Mouse (Mus musculus): ENCODE data around the gene Eepd1. TPM values are rescaled to one million over a fixed set of nuclear protein-coding genes. Genes with fewer than 3 reads are reported as not detected.

The Eepd1 gene
- total and polyA plus RNA-seq, 3 experiments: 0.85 to 1.6 TPM; not detected in 1

- H3K79me2 ChIP-seq (ENCODE audit: control insufficient read depth, insufficient read depth, low read length, poor library complexity): no peaks in the 10 kb centered on the region
- no peaks in the 10 kb centered on the region for H3K4me1 ChIP-seq (ENCODE audit: control insufficient read depth in 1 of 2, insufficient read depth in 2 of 2, low read length in 2 of 2)
Observed at GRCm38 (mm10) chr9:25496703-25497102, 15.4 kb downstream of the Eepd1 start.

GRCm38 (mm10) chr9:25498770-25499169 lies 17.4 kb downstream of the Eepd1 start:
- Histone ChIP-seq H3K9me3 (replicated peaks; ENCODE audit: insufficient read depth, low read length) (no peaks in the 10 kb centered on the region), H3K4me3 (ENCODE audit: control insufficient read depth in 1 of 2, insufficient read depth in 1 of 2, low read depth in 2 of 2, low read length in 2 of 2) (no peak overlapping the region), H3K4me1 (ENCODE audit: control insufficient read depth in 1 of 2, insufficient read depth in 2 of 2, low read length in 2 of 2) (no peaks in the 10 kb centered on the region), H3K79me2 (ENCODE audit: control insufficient read depth, insufficient read depth, low read length, poor library complexity) (no peaks in the 10 kb centered on the region), H3K27ac (ENCODE audit: control insufficient read depth, low read depth, low read length) (no peak overlapping the region), H3K27me3 (ENCODE audit: control insufficient read depth in 1 of 2, insufficient read depth in 2 of 2, low read length in 2 of 2) (no peaks in the 10 kb centered on the region), H3K9ac (ENCODE audit: control insufficient read depth, low read depth, low read length, poor library complexity, severe bottlenecking) (no peak overlapping the region), H3K36me3 (ENCODE audit: control insufficient read depth in 1 of 2, insufficient read depth in 2 of 2, low read length in 2 of 2) (no peaks in the 10 kb centered on the region)
- TF ChIP-seq ETS1 (IDR thresholded peaks at IDR 0.05; ENCODE audit: low read depth, low read length): no peak
- TF ChIP-seq E2F4 (IDR thresholded peaks at IDR 0.05; ENCODE audit: borderline replicate concordance, low read depth, low read length): no peak
- TF ChIP-seq RCOR1 (IDR thresholded peaks at IDR 0.05; ENCODE audit: low read depth, low read length): no peak
- no peak for TF ChIP-seq ZKSCAN1 (IDR thresholded peaks at IDR 0.05; ENCODE audit: low read depth, low read length)
- no peak for TF ChIP-seq MXI1 (IDR thresholded peaks at IDR 0.05; ENCODE audit: low read depth, low read length)
- TF ChIP-seq SMC3 (IDR thresholded peaks at IDR 0.05; ENCODE audit: low read depth, low read length): no peak
- no peak for TF ChIP-seq MEF2A (IDR thresholded peaks at IDR 0.05; ENCODE audit: extremely low read depth, insufficient replicate concordance, low read depth, low read length, poor library complexity, severe bottlenecking)
- no peak for TF ChIP-seq NRF1 (IDR thresholded peaks at IDR 0.05; ENCODE audit: insufficient read depth, low read depth, low read length, poor library complexity, severe bottlenecking)
- TF ChIP-seq NELFE (IDR thresholded peaks at IDR 0.05; ENCODE audit: low read depth, low read length): no peak
- no peak for TF ChIP-seq CTCF (IDR thresholded peaks at IDR 0.05 in 2 of 3, conservative IDR thresholded peaks at IDR 0.05 in 1 of 3; ENCODE audit: control insufficient read depth in 1 of 3, insufficient read depth in 1 of 3, low read depth in 2 of 3, low read length in 3 of 3, poor library complexity in 1 of 3, severe bottlenecking in 1 of 3)
- TF ChIP-seq MAZ (IDR thresholded peaks at IDR 0.05; ENCODE audit: low read depth, low read length): no peak
- no peak for TF ChIP-seq CHD2 (IDR thresholded peaks at IDR 0.05; ENCODE audit: low read length)
- no peak for TF ChIP-seq GATA1 (IDR thresholded peaks at IDR 0.05; ENCODE audit: low read depth, low read length)
- no peak for TF ChIP-seq HCFC1 (IDR thresholded peaks at IDR 0.05; ENCODE audit: low read depth, low read length)
- no peak for DNase-seq (ENCODE audit: low read depth, low spot score)

More at GRCm38 (mm10) chr9:25496703-25497102, 15.4 kb downstream of the Eepd1 start:
- TF ChIP-seq MAX (IDR thresholded peaks at IDR 0.05; ENCODE audit: low read length): no peak
- no peak for TF ChIP-seq ELF1 (IDR thresholded peaks at IDR 0.05; ENCODE audit: low read depth, low read length)
- no peak for TF ChIP-seq EP300 (IDR thresholded peaks at IDR 0.05; ENCODE audit: low read depth in 1 of 2, low read length in 2 of 2)
- TF ChIP-seq KAT2A (conservative IDR thresholded peaks at IDR 0.05; ENCODE audit: low read depth, low read length): no peak
- no peak for TF ChIP-seq ZMIZ1 (IDR thresholded peaks at IDR 0.05; ENCODE audit: low read depth, low read length)
- TF ChIP-seq TBP (IDR thresholded peaks at IDR 0.05; ENCODE audit: low read depth, low read length): no peak
- H3K27ac ChIP-seq (ENCODE audit: control insufficient read depth, low read depth, low read length): no peak overlapping the region
- DNase-seq (ENCODE audit: low read depth, low spot score): no peak
- no peak overlapping the region for H3K4me3 ChIP-seq (ENCODE audit: control insufficient read depth in 1 of 2, insufficient read depth in 1 of 2, low read depth in 2 of 2, low read length in 2 of 2)
- H3K9ac ChIP-seq (ENCODE audit: control insufficient read depth, low read depth, low read length, poor library complexity, severe bottlenecking): no peak overlapping the region
- no peaks in the 10 kb centered on the region for H3K9me3 ChIP-seq (replicated peaks; ENCODE audit: insufficient read depth, low read length)
- H3K27me3 ChIP-seq (ENCODE audit: control insufficient read depth in 1 of 2, insufficient read depth in 2 of 2, low read length in 2 of 2): no peaks in the 10 kb centered on the region
- no peaks in the 10 kb centered on the region for H3K36me3 ChIP-seq (ENCODE audit: control insufficient read depth in 1 of 2, insufficient read depth in 2 of 2, low read length in 2 of 2)
